Mouse (Mus musculus) right cerebral cortex, postnatal 14 days (tissue): ENCODE measurements around the gene Gpx2.
A peak's percentile ranks its signal among the peaks of the same experiment; 100 is the strongest.

Experiments used
- DNase-seq: peaks from one replicate; pipeline ENCODE4 v3.0.0; 2022

Gpx2 gene

GRCm38 (mm10) chr12:76795350-76795749 is at the start of gene Gpx2:
TSS of gene Gpx2 (minus strand) at chr12:76795554.
- no peak for DNase-seq

GRCm38 (mm10) chr12:76844346-76845061 is 49.1 kb upstream of the Gpx2 start:
- DNase-seq: no peak

GRCm38 (mm10) chr12:76840081-76840480 is 44.7 kb upstream of the Gpx2 start:
- no peak for DNase-seq

- no peak for DNase-seq
These were observed 43.9 kb upstream of the Gpx2 start for GRCm38 (mm10) chr12:76839298-76839697.

GRCm38 (mm10) chr12:76837844-76838650 is 42.7 kb upstream of the Gpx2 start:
- DNase-seq: no peak

GRCm38 (mm10) chr12:76837101-76837843 is 41.9 kb upstream of the Gpx2 start:
- peak; percentile 98 for DNase-seq

GRCm38 (mm10) chr12:76832704-76833103 is 37.4 kb upstream of the Gpx2 start:
- no peak for DNase-seq

GRCm38 (mm10) chr12:76825283-76825682 is 29.9 kb upstream of the Gpx2 start:
- DNase-seq: no peak

- DNase-seq: no peak
These were observed 27.3 kb upstream of the Gpx2 start, which contains the start of gene Rab15 for GRCm38 (mm10) chr12:76822651-76823041. TSS of gene Rab15 (minus strand) at chr12:76822908.

GRCm38 (mm10) chr12:76822002-76822650 is 26.8 kb upstream of the Gpx2 start:
- peak; percentile 47 for DNase-seq

GRCm38 (mm10) chr12:76820615-76821014 is 25.3 kb upstream of the Gpx2 start:
- no peak for DNase-seq

GRCm38 (mm10) chr12:76819816-76820215 is 24.5 kb upstream of the Gpx2 start:
- DNase-seq: no peak

GRCm38 (mm10) chr12:76818908-76819307 is 23.6 kb upstream of the Gpx2 start:
- DNase-seq: peak; percentile 52

GRCm38 (mm10) chr12:76818120-76818519 is 22.8 kb upstream of the Gpx2 start:
- no peak for DNase-seq

GRCm38 (mm10) chr12:76817176-76817575 is 21.8 kb upstream of the Gpx2 start:
- DNase-seq: no peak

- no peak for DNase-seq
These were observed 21.4 kb upstream of the Gpx2 start for GRCm38 (mm10) chr12:76816720-76817119.

- DNase-seq: no peak
These were observed 18.8 kb upstream of the Gpx2 start for GRCm38 (mm10) chr12:76814120-76814519.

GRCm38 (mm10) chr12:76813543-76813942 is 18.2 kb upstream of the Gpx2 start:
- DNase-seq: no peak

- DNase-seq: no peak
These were observed 15.7 kb upstream of the Gpx2 start for GRCm38 (mm10) chr12:76811006-76811405.

- no peak for DNase-seq
These were observed 15.1 kb upstream of the Gpx2 start for GRCm38 (mm10) chr12:76810491-76810890.

- no peak for DNase-seq
These were observed 12.4 kb upstream of the Gpx2 start for GRCm38 (mm10) chr12:76807796-76808195.

GRCm38 (mm10) chr12:76805056-76805811 is 9.9 kb upstream of the Gpx2 start:
- no peak for DNase-seq
